Mouse (Mus musculus): ENCODE results near the gene Atp8a1. TPM values are rescaled to one million over a fixed set of nuclear protein-coding genes. Genes with fewer than 3 reads are reported as not detected.

Gene Atp8a1
- polyA plus RNA-seq, 1 experiment = 0.68 TPM

- Histone ChIP-seq H3K4me3 (replicated peaks) (no peak overlapping the region), H3K4me1 (ENCODE audit: control insufficient read depth) (no peaks in the 10 kb centered on the region), H3K27me3 (ENCODE audit: control insufficient read depth) (no peaks in the 10 kb centered on the region), H3K9me3 (ENCODE audit: control insufficient read depth, low read length) (no peaks in the 10 kb centered on the region), H3K36me3 (ENCODE audit: control insufficient read depth) (no peaks in the 10 kb centered on the region)
- TF ChIP-seq GATA1 (IDR thresholded peaks at IDR 0.05; ENCODE audit: low read length) = no peak
Measured at GRCm38 (mm10) chr5:67579725-67580633, 267.3 kb downstream of the Atp8a1 start.

- Histone ChIP-seq H3K36me3 (ENCODE audit: control insufficient read depth) (no peaks in the 10 kb centered on the region), H3K4me3 (replicated peaks) (no peak overlapping the region), H3K9me3 (ENCODE audit: control insufficient read depth, low read length) (no peaks in the 10 kb centered on the region), H3K27me3 (ENCODE audit: control insufficient read depth) (no peaks in the 10 kb centered on the region), H3K4me1 (ENCODE audit: control insufficient read depth) (no peaks in the 10 kb centered on the region)
- TF ChIP-seq TAL1 (IDR thresholded peaks at IDR 0.05; ENCODE audit: low read length) = no peak
Measured at GRCm38 (mm10) chr5:67575705-67576104, 271.5 kb downstream of the Atp8a1 start.

- no peaks in the 10 kb centered on the region for H3K4me1 ChIP-seq (ENCODE audit: control insufficient read depth)
- no peaks in the 10 kb centered on the region for H3K27me3 ChIP-seq (ENCODE audit: control insufficient read depth)
- H3K36me3 ChIP-seq (ENCODE audit: control insufficient read depth) = no peaks in the 10 kb centered on the region
- TF ChIP-seq GATA1 (IDR thresholded peaks at IDR 0.05; ENCODE audit: low read length) (no peak), TAL1 (IDR thresholded peaks at IDR 0.05; ENCODE audit: low read length) (no peak)
- no peaks in the 10 kb centered on the region for H3K9me3 ChIP-seq (ENCODE audit: control insufficient read depth, low read length)
- no peak overlapping the region for H3K4me3 ChIP-seq (replicated peaks)
Measured at GRCm38 (mm10) chr5:67574039-67574438, 273.2 kb downstream of the Atp8a1 start.

- no peaks in the 10 kb centered on the region for H3K27me3 ChIP-seq (ENCODE audit: control insufficient read depth)
- H3K9me3 ChIP-seq (ENCODE audit: control insufficient read depth, low read length) = no peaks in the 10 kb centered on the region
- no peak overlapping the region for H3K4me3 ChIP-seq (replicated peaks)
- H3K36me3 ChIP-seq (ENCODE audit: control insufficient read depth) = no peaks in the 10 kb centered on the region
- H3K4me1 ChIP-seq (ENCODE audit: control insufficient read depth) = no peaks in the 10 kb centered on the region
- no peak for TF ChIP-seq GATA1 (IDR thresholded peaks at IDR 0.05; ENCODE audit: low read length)
- TF ChIP-seq TAL1 (IDR thresholded peaks at IDR 0.05; ENCODE audit: low read length) = no peak
Measured at GRCm38 (mm10) chr5:67572552-67573155, 274.6 kb downstream of the Atp8a1 start.

Other genes starting within 250 kb of the Atp8a1 start
- not detected in 2 replicates for gene Shisa3, start 239.6 kb downstream of the Atp8a1 start, polyA plus RNA-seq (2012)
- gene Gm5108, start 94.2 kb upstream of the Atp8a1 start, polyA plus RNA-seq (2012) = not detected in 2 replicates
- gene Gm21905, start 99.0 kb upstream of the Atp8a1 start, polyA plus RNA-seq (2012) = not detected in 2 replicates
- gene Grxcr1, start 184.4 kb upstream of the Atp8a1 start, polyA plus RNA-seq (2012) = not detected in 2 replicates

Measured in erythroblast, embryonic 14.5 days (primary cell).